Mouse (Mus musculus) spleen, adult 2 months (tissue): ENCODE measurements around the gene Gpatch3.

Source experiments
- CTCF ChIP-seq: fragments of 200-500 bp; IDR thresholded peaks from 2 replicates; pipeline ENCODE4 v1.5.1; 2011; ENCODE audit warnings: mild to moderate bottlenecking, inconsistent platforms; ENCODE audit not compliant: insufficient read depth, insufficient read length, insufficient replicate concordance; ENCODE audit errors: extremely low read depth
- POLR2A ChIP-seq: fragments of 200-500 bp; IDR thresholded peaks from 2 replicates; pipeline ENCODE4 v1.6.1; 2011; ENCODE audit warnings: low read depth, low read length, inconsistent platforms

- TF ChIP-seq POLR2A (no peak), CTCF (no peak)
Observed at GRCm38 (mm10) chr4:133557041-133557717, 17.4 kb upstream of the Gpatch3 start.
